Mouse (Mus musculus) thymus, postnatal 4 days (tissue): ENCODE measurements around the gene Cd248.
A peak's percentile ranks its signal among the peaks of the same experiment; 100 is the strongest.
"Not testable (repeated sequence)": the region's sequence is repeated elsewhere in the genome, so short reads cannot be mapped to it uniquely, and the experiment has no call there.

ENCODE experiments used
- DNase-seq: peaks from one replicate; pipeline ENCODE4 v3.0.0; 2021

The Cd248 gene

DNA sequence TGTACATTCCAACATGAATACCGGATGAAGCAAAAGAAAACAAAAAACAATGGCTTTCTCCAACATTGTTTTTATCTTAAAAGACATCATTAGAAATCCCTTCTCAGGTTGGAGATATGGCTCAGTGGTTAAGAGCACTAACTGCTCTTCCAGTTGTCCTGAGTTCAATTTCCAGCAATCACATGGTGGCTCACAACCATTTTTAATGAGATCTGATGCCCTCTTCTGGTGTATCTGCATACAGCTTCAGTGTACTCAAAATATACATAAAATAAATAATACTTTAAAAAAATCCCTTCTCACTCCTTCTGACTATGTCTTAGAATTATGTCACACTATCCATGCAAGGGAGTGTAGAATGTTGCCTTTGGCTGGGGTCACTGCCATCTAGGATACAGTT lies 11.4 kb downstream of the Cd248 start:
- no peak for DNase-seq

DNA sequence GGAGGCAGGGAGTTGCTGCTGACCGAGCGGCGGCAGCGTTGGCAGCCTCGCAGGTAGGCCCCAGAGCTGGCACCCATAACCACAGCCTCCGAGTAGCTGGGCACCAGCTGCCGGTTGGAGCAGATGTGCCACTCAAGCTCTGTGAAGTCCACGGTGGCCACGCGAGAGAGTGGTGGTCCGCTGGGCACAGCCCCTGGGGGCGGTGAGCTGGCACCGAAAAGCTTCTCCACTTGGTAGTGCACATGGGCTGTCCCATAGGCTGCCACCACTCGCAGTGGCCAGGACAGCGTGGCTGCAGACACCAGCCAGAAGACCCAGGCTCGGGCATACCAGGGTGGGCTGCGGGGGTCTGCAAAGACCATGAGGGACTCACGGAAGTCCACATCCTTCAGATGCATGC lies 14.1 kb downstream of the Cd248 start:
- no peak for DNase-seq

DNA sequence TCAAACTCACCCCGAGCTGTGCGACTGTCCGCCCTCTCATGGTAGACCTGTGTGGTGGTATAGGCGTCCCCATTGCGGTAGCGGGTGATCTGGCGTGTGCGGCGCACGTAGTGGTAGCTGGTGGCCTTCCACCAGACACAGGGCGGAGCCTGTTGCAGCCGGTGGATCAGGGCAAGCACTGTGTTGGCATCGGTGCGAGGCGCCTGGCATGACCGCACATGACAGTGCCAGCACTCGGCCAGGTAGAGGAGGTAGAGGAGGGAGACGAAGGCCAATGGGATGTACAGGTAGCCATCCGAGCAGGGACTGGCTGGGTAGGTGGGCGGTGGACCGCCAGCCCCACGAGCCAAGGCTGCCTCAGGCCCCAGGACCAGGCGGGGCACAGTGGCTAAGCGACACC lies 14.7 kb downstream of the Cd248 start:
- no peak for DNase-seq

DNA sequence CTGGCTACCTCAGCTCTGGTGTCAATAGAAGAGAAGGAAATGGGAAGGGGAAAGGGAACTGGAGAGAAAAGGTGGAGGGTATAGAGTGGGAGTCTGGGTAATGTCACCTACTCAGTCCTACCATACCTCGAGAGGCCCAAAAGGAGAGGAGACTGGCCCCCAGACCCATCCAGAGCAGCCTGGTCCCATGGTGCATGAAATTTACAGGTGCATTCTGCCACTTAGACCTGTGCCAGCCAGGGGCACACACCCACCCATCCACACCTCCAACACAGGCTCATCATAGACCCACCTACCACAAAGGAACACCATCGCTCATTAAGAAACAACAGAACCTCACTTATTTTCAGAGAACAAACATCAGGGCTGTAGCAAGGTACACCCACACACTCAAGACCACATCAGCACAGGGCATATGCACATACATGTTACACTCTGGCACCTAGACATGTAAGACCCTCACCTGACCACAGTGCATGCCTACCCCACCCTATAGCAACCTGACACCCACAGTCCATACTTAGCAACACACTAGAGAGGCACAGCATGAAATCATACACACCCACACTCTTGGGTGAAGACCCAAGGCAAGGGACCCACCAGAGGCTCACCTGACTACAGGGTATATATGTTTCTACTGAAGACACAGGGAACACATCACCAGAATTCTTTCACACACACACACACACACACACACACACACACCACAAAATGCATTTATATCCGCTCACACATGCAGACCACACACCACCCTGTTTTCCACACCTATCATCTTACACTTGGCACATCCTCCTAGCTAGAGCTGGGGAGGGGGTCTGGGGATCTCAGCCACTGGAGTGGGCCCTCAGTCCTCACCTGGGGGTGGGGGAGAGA lies 16.3 kb downstream of the Cd248 start:
- no peak for DNase-seq

DNA sequence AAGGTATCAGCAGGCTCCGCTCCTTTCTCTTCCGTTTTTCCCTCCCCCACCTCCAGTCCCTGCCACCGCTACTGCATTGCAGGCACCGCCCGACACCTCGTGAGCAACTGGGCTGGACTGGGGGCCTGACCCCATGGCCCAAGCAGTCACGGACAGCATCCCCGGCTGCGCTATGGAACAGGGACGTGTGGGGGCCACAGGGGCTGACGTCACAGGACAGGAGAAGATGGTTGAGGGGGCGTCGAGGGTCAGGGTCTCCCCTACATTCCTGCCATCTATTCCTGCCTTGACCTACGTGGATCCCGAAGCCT lies 16.9 kb downstream of the Cd248 start:
- no peak for DNase-seq

DNA sequence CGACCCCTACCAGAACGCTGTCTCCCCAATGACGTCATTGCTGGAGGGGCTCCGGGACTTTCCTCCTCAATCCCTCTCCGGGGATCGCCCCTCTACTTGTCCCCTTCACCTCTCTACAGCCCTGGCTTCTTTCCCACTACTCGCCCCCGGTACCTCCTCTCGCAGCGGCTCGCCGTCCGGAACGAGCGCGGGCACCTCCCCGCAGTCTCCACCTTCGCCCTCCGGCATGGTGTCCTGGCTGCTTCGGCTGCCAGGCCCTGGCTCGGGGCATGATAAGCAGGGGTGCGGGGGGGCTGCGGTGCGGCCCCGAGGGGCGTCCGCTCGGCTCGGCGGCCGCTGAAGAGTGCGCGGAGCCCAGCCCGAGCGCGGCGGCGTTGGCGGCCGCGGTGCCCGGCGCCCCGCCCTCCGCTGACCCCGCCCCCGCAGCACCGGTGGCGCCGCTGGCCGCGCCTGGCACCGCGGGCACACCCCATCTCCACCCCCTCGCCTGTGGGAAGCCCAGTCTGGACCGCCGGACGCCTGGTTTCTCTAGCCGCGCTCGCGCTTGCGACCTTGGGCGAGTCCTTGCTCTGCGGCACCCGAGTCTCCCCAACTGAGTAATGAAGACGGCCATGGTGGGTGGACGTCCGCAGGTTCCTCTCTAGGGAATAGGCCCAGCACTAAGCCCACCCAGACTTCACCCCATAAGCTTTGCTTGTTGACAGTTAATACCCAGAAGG lies 17.4 kb downstream of the Cd248 start, which contains the start of gene Tmem151a:
Gene Tmem151a (minus strand): TSS at position 387 of the 719 bp plus-strand sequence.
- DNase-seq: no peak

DNA sequence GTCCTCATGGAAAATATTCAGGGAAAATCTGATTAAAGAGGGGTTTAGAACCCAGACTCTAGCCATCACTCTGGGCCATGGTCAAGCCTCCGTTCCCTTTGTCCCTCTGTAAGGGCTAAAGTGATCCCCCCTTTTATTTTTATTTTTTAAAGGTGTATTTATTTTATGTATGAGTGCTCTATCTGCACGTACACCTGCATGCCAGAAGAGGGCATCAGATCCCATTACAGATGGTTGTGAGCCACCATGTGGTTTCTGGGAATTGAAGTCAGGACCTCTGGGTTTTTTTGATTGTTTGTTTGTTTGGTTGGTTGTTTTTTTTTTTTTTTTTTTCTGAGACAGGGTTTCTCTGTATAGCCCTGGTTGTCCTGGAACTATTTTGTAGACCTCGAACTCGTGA lies 18.7 kb downstream of the Cd248 start:
- DNase-seq: not testable (repeated sequence)

DNA sequence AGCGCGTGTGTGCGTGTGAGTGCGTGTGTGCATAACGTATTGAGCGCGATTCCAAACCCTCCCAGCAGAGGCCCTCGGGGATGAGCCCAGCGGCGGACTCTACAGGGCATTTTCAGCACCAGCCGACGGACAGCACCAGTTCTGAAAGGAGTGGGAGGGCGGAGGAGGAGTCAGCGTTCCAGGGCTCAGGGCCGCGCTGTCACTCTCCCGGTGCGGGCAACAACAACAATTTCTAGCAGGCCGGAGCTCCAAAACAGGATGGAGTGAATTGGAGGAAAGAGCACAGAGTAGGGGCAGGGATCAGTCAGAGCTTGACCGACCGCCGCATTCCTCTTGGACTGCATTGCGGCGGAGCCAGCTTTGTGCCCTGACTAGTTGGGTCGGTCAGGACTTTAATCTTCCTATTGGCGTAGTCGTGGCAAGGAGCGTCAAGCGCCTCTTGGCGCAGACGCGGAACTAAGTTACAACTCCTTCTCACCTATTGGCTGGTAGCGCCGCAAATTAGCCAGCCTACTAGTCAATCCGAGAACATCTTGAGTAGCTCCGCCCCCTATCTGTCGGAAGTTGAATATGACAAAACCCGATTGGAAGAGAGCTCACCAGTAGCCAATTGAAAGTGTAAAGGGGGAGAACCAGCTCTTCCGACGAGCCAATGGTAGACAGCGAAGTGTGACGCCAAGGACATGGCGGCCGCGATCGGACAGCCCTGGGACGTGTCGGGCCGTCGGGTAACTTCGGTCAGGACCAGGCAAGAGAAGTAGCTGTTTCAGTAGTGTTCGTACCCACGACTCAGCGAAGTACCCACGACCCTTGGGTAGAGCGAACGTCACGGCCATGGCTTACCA lies 20.2 kb downstream of the Cd248 start, which contains the start of gene Yif1a:
Gene Yif1a (plus strand): TSS at position 655 of the 845 bp plus-strand sequence.
- peak; percentile 95 for DNase-seq

DNA sequence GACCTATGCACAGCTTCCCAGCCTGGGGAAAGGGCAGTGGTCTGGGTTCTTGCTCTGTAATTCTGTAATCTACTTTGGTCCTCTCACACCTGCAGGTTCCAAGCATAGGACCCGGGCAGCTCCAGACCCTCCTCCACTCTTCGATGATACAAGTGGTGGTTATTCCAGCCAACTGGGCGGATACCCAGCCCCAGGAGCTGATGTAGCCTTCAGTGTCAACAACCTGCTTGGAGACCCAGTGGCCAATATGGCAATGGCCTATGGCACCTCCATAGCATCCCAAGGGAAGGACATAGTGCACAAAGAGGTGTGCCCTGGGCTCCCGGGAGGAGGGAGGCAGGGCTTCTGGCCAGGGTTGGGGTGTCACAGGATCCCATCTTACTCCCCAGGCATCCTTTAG lies 21.4 kb downstream of the Cd248 start:
- DNase-seq: no peak

DNA sequence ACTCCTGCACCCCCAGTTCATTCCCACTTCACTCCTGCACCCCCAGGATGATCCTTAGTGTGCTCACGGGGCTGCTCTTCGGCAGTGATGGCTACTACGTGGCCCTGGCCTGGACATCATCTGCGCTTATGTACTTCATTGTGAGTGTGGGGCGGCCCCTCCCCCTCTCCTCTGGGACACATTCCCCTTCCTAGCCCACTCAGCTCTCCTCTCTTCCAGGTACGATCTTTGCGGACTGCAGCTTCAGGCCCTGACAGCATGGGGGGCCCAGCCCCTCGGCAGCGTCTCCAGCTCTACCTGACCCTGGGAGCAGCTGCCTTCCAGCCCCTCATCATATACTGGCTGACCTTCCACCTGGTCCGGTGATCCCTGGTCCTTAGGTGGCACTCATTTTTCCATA lies 24.2 kb downstream of the Cd248 start:
- no peak for DNase-seq

DNA sequence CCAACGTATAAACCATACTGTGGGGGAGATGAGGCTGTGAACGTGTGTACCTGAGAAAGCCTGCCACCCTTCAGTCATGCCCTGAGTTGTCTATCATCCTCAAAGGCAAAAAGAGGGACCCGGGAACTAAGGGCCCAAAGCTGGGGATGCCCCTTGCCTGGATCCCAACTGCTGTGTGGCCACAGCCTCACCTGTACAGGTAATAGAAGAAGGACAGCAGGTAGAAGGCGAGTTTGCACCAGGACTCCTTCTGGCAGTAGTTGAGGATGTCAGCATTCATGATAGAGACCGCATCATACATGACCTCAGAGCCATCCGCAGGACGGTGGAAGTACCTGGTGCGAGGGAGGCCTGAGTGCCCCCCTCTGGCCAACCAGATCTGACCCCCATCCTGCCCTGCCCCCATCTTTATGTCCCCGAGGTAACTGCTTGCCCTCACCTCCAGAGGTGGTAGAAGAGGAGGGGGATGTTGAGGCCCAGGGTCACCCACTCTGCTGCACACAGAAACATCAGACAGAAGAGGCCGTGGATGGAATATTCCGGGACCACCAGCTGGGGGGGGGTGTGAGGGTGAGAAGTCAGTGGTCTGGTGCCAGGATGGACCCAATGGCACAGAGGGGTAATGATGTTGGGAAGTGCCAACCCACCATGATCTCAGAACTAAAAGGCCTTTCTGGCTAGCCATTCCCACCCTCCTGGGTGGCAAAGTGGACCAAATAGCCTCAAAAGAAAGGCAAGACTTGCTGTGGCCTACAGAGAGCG lies 25.8 kb downstream of the Cd248 start:
- no peak for DNase-seq

DNA sequence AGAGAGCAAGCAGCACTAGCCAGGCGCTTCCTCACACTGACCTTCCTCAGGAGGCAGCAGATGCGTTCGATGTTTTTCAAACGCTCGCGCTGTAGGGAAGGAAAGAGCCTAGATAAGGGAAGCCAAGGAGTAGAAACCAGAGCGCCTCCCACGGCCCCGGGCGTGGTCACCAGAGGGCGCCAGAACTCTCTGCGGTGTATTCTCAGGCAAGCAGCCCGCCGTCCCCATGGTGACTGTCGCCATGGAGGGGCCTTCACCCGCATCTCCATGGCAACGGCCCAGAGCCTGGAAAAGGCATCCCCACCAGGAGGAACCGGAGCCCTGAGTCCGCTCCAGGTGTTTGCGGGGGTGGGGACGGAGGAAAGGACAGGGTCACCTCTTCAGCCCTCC lies 26.4 kb downstream of the Cd248 start:
- DNase-seq: peak; percentile 96

DNA sequence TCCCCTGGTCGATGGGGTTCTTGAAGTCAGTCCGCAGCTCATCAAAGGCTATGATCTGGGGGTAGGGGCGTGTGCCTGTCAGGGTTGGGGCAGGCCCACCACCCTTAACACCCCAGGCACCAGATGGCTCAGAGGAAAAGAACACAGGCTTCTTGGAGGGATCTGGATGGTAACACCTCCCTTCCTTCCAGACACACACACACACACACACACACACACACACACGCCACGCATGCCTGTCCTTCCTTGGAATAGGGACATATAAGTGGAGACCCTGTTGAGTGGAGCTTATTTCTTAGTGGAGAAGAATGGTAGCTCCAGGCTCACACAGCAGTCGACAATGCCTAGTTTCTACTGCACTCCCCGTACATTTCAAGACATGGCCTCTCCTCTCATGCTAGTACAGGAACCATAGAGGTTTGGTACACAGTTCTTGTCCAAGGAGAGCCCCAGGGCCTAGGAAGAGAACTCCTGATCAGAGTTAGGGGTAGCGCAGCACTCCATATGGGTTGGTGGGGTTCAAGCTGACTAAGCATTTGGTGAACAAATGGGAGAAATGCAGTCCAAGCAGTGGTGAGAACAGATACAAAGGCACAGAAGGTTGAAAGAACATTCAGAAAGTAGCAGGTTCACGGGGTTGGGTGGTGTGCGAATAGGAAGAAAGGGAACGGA lies 27.0 kb downstream of the Cd248 start:
- no peak for DNase-seq

DNA sequence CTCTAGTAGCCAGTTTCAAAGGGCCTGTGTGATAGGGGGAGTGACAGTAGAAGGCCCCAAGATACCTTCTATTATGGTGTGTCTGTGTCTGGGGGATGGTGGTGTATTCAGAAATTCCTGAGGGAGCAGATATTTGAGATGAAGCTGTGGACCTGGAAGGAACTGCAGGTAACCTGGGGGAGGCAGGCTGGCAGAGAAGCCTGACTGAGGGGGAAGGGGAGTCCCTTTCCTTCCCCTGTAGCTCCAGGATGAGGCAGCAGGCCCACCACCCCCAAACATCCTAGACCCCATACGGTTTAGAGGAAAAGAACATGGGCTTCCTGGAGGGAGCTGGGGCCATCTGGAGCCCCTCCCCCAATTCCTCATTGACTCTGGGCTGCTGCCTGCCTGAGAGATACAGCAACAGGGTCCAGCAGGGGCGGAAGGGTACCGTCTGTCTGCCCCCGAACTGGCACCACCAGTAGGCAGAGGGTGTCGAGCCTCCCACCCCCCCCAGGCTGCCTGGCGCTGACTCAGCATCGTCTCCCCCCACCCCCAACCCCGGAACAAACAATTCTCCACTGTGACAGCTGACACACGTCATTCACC lies 28.1 kb downstream of the Cd248 start:
- no peak for DNase-seq

DNA sequence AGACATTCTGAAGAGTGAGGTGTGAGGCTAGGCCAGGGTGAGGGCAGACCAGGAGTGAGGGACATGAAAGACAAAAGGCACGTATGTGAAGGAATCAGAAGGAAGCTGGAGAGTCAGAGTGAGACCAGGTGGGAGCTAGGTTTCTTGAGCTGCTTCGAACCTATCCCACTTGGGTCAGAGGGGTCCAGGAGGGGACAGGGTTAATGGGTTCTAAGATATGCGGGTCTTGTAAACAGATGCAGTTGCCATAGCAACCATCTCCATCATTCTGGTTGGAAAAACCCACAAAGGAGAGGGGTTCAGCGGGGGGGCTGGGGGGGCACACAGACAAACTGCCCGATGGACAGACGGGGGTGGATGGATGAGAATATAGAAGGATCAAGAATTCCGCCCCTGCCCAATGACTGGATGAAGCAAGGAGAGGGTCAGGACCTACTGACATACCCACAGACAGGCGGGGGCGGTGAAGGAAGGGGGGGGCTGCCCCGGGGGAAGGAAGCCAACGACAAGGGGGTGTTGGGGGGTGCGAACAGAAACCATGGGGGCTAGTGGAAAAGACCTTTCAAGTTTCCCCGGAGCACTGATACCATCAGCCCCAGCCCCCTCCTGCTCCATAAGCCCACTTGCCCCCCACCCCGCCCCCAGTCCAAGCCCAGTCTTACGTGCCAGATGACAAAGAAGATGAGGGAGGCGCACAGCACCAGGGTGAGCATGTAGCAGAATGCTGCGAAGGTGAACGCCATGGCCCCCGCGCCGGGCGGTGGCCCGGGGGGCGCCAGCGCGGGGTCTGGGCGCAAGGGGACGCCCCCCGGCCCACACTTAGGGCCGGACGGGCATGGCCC lies 29.9 kb downstream of the Cd248 start:
- no peak for DNase-seq

DNA sequence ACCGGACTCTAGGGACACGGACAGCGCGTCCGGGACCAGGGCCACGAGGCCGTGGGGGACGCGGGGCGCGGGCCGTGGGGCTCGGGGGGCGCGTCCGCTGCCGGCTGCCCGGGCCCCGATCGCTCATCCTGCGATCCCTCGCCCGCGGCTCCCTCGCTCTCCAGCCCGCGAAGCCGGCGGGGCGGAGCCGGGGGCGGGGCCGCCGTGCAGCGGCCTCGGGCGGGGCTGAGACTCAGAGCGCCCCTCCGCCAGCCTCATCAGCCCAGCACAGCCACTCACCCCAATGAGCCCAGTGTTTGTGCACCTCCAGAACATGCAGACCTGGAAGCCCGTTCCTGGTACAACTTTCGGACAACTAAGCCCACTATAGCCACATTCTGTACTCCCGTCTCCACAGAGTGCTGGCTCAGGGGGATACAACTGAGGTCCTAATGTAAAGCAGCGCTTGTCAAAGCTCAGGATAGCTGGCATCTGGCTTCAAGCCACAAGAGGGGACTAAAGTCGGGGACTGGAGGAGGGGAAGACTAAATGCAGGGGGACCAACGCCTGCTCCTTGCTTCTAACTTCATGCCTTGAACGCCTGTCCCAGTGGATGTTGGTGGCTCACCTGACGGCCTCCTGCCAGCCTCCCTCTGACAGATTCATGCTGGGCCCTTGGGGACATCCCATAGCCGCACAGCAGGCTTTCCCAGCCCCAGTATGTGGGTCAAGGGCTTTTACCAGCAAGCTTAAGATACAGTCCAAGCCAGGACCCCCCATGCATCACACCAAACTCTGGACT lies 30.7 kb downstream of the Cd248 start, which contains the start of gene Cnih2:
Gene Cnih2 (minus strand): TSS at position 159 of the 781 bp plus-strand sequence.
- DNase-seq: peak; percentile 83

DNA sequence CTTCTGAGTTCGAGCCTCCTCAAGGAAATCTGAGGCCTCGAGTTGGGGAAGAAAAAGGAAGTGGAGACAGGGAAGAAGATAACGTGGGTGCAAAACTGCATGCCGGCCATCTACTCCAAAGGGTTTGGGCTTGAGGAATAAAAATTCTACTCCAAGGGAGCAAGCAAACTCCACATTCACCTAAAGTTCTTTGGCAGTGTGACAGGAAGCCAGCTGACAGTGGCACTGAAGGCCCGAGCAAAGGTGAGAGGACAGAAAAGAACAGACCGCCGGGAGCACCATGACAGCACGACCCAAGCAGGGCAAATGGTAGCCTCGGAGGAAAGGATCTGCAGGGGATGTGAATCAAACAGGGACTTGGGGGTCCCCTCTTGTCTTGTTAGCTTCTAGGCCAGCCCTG lies 38.2 kb downstream of the Cd248 start:
- DNase-seq: no peak

DNA sequence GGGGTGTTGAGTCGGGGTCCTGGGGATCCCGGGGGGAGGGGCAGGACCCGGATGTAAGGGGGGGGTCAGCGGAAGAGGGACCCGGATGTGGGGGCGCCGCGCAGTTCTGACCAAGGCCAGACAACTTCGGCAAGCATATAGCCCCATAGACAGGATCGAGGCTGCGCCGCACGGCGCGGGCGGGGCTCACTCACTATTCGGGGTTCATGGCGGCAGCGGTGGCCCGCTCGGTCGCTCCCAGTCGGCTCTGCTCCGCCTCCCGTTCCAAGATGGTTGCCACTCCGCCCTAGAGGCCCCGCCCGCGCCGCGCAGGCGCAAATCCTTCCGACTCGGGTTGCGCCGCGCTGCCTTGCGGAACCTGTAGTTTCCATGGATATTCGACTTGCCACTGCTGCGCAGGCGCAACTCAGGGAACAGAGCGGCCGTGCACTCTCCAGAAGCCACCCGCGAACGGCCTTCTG lies 38.9 kb downstream of the Cd248 start, which contains the start of gene Rab1b:
Gene Rab1b (minus strand): TSS at position 342 of the 461 bp plus-strand sequence.
- DNase-seq: peak; percentile 99

DNA sequence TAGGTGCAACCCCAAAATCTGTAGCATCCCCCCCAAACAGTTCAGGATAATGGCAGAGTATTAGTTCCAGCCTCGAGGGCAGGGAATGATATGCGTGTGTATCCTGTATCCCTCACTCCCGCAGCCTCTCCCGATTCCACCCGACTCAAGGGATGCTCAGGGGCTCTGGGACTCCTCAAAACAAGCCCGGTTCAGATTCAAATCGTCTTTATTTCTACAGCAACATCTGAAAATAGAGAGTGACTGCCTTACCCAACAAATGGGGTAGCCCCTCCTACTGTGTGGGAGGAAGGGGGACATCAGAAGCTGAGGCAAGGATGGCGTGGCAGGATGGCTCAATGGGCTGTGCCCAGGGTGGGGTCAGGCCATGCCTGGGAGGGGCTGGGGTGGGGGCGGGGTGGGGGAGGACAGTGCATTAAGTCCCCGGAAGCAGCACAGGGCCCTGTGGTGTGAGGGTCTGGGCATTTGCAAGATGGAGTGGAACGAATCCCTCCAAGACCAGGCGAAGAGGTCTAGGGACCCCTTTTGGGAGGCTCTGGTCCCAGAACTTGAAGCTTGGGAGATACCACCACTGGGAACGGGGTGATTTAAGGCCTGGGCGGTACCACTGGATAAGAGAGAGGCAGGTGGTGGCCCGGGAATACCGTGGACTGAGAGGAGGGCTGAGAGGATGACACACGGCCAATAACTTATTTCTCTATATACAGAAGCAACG lies 39.8 kb downstream of the Cd248 start:
- peak; percentile 36 for DNase-seq
